Mouse (Mus musculus) retina, embryonic 14.5 days (tissue): ENCODE results near the gene Ing4.
"Not testable (repeated sequence)": the region's sequence is repeated elsewhere in the genome, so short reads cannot be mapped to it uniquely, and the experiment has no call there.

ENCODE experiments used
- DNase-seq: peaks from one replicate; pipeline ENCODE4 v3.0.0-alpha.2; 2015; ENCODE audit warnings: low spot score

The Ing4 gene

DNA sequence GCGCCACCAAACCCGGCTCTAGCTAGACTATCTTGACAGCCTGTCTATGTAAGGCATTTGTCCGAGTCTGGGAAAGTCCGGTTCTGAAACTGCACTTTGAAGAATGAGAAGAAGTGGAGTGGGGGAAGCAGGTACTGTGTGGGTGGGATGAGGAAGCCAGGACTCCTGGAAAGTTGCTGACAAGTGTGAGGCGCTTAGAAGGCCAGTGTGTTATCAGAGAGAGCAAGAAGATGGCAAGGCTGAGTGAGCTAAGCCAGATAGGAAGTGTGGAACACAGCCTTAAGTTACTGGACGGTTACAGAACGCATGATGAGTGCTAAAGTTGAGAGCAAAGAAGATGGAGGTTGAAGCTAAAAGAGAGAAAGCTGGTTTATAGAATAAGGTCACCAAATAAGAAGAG is 2.5 kb downstream of the Ing4 start:
- DNase-seq = no peak

DNA sequence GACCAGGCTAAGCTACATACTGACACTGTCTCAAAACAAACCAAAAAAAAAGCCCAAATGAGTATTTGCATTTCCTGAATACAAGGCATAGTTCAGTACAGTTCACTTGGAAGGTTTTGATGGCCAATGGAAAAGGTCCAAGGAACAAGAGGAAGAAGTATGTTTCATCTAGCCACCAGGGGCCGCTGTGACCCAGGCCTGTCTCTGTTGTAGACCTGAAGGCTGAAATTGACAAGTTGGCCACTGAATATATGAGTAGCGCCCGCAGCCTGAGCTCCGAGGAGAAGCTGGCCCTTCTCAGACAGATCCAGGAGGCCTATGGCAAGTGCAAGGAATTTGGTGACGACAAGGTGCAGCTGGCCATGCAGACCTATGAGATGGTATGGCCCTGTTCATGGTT is 7.1 kb downstream of the Ing4 start:
- DNase-seq = peak; percentile 90

DNA sequence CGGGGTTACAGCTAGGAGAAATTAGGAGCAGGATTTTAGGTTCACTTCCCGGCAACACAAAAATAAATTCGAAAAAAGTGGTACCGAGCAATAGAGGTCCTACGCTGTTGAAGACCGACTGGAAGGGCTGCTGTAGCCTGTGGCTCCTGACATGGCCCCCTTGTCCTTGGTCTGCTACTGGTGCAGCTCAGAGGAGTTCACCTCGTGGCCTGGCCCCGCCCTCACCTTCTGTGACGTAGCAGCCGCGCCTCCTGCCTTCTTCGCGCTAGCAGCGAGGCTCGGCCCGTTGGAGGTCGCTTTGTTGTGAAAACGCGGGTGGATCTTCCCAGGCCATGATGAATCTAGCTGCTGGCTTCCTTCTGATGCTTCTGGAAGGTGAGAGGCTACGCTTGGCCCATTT is 10.1 kb downstream of the Ing4 start, which contains the start of gene Acrbp:
Gene Acrbp (plus strand): TSS at position 12 of the 400 bp plus-strand sequence.
- no peak for DNase-seq

DNA sequence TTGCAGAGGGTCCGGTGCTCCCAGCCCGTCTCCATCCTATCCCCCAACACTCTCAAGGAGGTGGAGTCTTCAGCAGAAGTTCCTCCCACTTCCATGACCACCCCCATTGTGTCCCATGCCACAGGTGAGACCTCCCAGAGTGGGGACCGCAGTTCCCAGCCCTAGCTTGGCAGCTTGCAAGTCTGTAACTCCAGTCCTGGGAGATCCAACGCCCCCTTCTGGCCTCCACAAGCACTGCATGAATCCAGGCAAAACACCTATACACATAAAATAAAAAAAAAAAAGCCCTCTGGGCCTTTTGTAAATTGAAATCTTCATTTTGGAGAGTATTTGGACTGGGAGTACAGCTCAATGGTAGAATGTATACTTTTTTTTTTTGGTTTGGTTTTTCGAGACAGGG is 11.7 kb downstream of the Ing4 start:
- peak; percentile 44 for DNase-seq

DNA sequence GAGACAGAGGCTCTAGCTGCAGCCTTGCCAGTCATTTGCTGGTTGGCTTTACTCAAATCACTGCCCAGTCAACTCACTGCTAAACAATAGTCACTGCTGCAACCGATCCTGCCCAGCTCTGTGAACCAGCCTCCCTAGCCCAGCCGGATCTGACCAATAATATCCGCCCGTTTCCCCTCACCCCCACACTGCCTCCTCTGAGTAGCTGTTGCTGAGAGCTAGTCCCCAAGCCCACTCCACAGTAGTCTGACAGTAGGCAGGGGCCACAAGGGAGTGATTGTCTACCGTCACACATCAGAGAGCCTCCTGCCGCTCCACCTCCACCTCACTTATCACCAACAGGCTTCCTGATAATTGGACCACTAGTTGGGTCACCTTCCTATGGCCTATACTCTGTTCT is 21.9 kb downstream of the Ing4 start:
- DNase-seq = peak; percentile 39

DNA sequence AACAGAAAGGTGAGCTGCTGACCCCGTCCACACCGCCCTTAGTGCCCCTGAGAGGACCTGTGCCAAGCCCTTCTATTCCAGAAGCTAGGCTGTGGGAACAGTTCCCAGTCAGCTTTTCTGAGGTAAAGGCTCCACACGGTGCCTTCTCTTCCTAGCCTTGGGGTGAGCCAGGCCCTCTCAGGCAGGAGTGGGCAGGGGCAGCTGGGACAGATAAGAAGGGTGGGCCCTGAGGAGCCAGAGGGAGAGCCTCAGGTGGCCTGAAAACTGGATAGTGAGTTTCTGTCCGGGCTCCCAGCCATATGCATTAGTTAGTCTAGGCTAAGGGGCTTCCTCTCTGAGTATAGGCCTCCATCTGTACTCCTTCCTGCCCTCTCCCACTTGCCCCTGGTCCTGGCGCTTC is 23.0 kb downstream of the Ing4 start:
- no peak for DNase-seq

DNA sequence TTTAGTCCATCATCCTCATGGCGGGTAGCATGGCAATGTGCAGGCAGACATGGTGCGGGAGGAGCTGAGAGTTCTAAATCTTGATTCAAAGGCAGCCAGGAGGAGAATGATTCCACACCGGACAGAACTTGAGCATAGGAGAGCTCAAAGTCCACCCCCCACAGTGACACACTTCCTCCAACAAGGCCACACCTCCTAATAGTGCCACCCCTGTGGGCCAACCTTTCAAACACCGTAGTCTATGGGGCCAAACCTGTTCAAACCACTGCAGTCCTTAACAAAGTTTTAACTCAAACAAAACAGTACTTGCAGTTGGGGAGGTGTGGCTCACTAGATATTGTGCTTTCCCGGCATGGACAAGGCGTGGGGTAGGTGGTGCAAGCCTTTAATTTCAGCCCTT is 24.3 kb downstream of the Ing4 start:
- DNase-seq = no peak

DNA sequence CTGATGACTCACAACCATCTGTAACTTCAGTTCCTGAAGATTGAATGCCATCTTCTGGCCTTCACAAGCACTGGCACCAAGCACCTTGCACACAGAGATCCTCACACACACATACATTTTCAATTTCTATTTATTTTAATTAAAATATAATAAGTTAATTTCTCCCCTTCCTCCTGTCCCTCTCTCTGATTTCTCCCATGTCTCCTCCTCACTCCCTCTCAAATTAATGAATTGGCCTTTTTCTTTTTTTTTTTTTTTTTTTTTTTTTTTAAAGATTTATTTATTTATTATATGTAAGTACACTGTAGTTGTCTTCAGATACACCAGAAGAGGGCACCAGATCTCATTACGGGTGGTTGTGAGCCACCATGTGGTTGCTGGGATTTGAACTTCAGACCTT is 25.7 kb downstream of the Ing4 start:
- not testable (repeated sequence) for DNase-seq

DNA sequence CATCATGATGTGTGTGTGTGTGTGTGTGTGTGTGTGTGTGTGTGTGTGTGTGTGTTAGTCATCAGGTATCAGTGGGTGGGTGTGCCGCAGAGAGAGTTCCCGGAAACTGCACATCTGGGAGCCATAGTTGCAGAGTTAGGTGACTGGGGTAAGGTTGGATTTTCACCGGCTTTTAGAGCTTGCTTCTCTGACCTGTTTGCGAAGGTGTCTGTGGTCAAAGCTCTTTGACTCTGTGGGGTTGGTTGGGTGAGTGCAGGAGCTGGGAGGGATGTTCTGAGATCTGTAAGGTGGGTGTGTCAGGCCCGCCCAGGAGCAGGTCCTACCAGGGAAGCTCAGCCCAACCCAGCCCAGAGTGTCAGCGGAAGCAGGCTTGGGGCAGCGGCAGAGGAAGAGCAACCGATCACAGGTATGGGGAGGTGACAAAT is 28.0 kb downstream of the Ing4 start, which contains the start of gene Lpar5:
Gene Lpar5 (plus strand): TSS at position 350 of the 425 bp plus-strand sequence.
- DNase-seq = no peak

DNA sequence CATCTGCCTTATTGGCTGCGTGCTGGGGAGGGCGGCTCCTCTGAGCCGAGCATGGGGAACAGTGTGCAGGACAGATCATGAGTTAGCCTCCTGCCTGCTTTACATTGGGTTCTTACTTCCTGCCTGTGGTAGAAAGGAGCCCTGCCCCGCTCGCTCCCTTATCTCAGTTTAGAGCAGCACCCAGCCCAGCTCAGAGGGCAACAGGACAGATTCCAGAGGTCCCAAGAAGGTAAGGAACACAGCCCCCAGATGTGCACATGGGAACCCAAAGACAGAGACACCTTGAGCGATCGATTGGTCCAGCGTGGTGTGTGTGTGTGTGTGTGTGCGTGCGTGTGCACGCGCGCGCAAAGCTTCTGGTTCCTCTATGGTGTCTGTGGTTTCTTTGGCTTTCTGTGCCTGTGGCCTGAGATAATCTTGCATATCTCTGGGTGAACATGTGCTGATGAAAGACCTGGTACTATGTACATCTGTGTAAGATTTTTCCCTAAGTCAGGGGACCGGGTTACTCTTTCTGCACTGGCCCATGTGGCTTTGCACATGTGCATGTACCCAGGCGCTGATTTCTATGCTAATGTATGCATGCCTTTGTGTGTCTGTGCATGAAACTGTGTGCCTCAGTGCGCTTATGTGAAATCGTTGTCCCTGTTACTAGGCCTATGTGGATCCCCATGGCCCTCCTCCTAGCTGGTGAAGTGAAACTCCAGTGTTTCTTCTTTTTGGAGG is 31.8 kb downstream of the Ing4 start:
- no peak for DNase-seq

DNA sequence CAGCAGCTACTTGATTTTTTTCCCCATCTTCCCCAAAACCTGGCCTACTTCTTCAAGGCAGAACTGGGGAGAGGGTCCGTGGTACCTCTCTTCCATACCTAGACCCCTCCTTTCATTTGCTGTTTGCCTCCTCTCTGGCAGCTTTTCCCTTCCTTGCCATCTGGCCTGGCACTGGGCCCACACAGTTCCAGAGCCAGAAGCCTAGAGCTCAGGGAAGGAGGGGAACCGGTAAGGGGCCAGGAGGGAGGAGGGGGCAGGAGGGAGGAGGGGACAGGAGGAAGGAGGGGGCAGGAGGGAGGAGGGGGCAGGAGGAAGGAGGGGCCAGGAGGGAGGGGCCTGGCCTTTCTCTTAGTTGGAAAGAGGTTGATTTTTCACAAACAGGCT is 32.3 kb downstream of the Ing4 start:
- no peak for DNase-seq

DNA sequence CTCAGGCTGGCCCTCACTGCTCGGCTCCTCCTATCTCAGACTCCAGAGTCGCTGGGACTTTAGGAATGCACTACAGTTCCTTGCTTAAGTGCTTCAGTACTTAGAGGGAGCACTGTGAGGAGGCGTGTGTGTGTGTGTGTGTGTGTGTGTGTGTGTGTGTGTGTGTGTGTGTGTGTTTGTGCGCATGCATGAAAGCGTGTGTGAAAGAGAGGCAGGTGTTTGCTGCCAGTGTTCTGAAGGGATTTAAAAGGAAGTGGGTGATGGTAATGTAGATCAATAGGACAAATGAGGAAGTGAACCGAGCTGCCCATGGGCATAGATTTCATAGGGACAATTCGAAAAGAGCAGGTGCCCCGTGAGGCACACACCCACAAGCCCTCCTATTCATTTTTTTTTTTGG is 34.3 kb downstream of the Ing4 start:
- DNase-seq = no peak

DNA sequence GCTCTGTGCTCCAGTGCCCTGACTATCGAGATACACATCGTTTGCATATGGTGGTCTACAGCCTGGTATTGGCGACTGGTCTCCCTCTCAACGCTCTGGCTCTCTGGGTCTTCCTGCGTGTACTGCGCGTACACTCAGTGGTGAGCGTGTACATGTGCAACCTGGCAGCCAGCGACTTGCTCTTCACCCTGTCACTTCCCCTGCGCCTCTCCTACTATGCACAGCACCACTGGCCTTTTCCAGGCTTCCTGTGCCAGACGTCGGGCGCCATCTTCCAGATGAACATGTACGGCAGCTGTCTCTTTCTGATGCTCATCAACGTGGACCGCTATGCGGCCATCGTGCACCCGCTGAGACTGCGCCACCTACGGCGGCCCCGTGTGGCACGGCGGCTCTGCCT is 41.8 kb downstream of the Ing4 start:
- DNase-seq = no peak

DNA sequence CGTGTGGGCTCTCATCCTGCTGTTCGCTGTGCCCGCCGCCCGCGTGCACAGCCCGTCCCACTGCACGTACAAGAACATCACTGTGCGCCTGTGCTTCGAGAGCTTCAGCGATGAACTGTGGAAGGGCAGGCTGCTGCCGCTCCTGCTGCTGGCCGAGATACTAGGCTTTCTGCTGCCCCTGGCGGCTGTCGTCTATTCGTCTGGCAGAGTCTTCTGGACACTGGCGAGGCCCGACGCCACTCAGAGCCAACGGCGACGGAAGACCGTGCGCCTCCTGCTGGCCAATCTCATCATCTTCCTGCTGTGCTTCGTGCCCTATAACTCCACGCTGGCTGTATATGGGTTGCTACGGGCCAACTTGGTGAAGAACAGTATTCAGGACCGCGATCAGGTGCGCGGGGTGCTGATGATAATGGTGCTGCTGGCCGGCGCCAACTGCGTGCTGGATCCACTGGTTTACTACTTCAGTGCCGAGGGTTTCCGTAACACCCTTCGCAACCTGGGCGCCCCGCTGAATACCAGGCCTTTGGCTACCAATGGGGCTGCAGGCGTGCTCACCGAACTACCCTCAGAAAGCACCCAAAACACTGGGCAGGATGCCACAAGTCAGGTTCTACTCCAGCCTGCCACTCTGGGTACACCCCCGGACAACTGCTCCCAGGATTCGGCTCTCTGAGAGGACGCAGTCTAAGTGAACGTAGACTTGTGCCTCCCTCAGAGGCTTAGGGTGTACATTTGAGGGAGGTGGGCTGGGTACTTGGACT is 42.4 kb downstream of the Ing4 start:
- peak; percentile 99 for DNase-seq

DNA sequence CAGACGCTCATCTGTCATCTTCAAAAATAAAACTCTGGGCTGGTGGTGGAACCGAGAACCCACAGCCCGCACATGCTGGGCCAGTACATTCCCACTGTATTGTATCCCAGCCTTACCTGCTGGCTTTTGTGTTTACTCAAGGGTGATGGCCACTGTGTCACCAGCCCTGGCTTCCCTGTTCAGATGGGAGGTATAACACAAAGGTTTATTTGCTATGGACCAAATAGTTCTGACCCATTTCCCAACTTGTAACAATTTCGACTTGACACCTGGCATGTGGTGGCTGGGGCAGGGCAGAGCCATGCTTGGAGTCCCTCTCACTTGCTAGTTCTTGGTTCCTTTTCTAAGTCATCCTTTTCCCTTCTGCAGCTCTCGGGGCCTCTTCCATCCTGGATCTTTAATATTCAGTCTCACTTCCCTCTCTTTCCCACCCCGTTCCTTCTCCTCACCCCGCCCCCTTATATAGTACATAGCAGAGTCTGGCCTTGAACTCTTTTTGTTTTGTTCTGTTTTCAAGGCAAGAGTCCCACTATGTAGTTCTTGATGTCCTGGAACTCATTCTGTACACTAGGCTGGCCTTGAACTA is 43.3 kb downstream of the Ing4 start:
- no peak for DNase-seq

DNA sequence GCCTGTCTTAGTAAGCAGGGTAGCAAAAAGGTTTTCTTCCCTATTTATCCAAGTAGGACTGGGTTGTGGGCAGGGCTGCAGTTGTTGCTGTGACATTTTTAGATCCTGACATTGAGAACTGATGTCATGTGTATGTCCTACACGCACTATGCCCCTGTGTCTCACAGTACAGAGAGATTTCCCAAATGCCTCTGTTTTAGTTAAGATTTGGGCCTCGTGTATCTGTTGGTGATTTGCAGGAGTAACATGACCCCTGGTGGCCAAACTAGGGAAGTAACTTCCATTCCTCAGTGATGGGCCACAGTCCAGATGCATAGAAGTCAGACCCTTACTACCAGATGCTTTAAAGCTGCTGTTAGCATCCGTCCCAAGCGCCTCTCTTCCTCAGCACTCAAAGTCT is 44.9 kb downstream of the Ing4 start:
- peak; percentile 85 for DNase-seq

DNA sequence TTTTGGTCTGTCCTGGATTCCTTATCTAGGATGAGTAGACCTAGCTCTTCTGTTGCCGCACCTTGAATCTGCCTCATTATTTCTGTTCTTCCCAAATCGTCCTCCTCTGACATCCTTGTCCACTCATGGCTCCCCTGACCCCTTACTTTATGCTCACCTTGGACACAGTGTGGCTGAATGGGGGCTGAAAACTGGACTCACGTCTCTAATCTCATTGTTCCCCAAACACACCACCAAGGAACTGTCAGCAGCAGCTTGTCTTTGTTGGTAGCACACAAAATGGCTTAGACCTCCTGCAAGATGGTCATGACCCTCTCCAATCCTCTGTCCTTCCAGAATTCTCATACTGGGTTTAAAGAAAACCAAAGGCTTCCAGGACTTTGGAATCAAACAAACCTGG is 48.4 kb downstream of the Ing4 start:
- no peak for DNase-seq

DNA sequence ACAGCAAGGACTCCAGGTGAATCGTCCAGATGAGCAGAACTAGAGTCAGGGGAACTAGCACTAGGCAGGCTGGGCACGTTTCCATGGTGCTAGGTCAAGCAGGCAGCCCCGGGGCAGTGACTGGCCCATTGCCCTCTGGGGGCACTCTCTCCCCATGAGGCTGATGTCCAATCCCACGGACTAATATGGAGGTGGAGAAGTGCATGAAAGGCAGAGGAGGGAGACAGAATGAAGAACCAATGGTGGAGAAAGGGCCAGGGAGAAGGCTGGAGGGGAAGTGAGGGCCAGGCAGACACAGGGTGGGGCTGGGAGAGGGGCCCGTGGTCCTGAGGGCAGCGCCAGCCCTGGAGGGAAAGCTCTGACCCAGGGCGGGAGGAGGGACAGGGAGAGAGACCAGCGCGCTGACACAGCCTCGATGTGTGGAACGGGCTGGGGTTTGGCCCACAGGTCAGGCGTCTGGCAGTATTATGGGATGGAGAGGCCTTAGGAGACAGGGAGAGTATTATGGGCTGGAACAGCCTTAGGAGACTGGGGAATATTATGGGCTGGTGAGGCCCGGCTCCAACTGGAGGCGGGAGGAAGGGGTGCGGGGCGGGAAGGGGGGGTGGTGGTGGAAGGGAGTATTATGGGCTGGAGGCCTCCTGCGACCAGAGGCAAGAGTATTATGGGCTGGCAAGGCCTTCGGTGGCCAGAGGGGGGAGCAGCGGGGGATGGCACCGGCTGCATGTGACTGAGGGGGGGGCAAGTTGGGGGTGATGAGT is 49.2 kb downstream of the Ing4 start:
- peak; percentile 89 for DNase-seq

DNA sequence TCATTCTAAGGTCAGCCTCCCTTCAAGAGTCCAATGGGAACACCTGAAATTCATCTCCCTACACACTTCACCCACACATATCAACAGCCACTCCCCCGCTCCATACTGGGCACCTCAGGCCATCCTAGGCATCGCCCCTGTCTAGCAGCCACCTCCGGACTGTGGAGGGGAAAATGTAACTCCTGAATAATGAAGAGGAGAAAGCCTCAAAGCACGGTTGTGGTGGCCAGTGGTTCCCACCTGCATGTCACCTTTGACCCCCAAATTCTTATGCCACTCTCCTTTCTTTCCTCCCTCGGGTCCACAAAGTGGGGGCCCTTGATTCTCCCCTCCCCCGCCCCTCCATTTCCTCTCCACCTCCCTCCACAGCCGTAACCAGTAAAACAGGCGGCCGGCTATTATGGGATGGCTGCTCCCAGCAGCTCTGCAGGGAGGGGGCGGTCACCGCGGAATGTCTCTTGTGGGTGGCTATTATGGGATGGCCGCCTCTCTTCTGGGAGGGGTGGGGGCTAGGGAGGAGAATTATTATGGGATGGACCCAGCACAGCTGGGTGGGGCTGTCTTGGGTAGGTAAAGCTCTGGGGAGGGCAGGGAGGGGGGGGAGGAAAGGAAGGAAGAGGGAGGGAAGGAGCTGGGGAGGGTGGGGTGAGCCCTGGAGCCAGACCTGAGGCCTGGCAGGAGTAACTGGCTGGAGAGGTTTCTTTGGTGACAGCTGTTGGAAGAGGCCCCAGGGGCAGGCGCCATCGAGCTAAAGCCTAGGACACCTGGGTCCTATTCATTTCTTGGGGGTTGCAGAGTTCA is 50.2 kb downstream of the Ing4 start:
- peak; percentile 64 for DNase-seq

DNA sequence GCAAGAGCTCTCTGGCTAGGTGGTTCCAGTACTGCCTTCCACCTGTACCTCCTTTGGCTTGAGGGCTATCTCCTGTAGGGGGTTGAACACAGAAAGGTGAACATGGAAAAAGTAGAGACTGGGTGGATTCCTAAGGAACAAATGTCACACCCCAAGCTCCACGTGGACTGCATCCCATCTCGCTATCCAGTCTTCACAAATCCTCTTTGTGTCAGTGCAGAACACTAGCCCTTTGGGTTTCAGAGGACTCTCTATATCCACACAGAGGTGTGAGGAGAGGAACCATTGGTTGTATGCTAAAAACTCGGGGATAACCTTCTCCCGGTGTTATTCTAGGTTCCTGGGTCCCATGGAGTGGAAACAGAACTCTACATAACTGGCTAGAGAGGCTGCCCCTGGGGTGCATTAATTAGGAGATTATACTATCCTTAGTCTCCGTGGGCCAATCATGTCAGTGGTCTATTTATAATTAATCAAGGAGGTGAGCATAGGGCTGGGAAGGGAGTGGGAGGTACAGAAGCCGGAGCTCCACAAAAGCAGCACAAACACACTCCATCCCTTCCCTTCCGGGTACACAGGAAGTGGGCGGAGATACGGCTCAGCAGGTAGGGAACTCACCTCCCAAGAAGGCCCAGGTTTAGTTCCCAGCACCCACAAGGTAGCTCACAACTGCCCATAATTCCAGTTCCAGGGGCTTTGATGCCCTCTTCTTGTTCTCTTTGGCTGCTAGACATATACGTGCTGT is 51.0 kb downstream of the Ing4 start:
- no peak for DNase-seq

DNA sequence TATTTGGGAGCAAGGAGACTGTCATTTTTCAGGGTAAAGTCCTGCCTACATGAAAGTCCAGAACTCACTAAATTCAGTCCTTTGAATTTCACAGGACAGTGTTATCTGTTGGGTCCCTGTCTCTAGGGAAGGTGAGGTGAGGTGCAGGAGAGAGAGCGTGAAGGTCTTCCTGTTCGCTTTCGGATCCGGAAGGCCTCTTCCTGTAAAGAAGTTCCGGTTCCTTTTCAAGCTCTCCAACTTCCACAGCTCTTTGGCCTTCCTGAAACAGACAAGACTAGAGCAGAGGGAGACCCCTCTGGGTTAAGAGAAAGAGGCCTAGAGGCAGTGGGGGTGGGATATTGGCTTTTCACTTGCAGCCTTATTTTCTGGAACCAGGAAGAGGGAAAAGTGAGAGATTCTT is 52.8 kb downstream of the Ing4 start:
- no peak for DNase-seq
